Mouse (Mus musculus) ES-Bruce4 (cell line): ENCODE measurements around the gene Efna4.

ENCODE experiments used
- CTCF ChIP-seq: IDR thresholded peaks from one replicate; pipeline ENCODE4 v1.8.1; 2011; ENCODE audit warnings: low read depth, low read length
- EP300 ChIP-seq: IDR thresholded peaks from 2 replicates; pipeline ENCODE4 v1.6.1; 2011; ENCODE audit warnings: low read depth, low read length; ENCODE audit not compliant: insufficient read depth
- POLR2A ChIP-seq: IDR thresholded peaks from one replicate; pipeline ENCODE4 v1.8.1; 2011; ENCODE audit warnings: low read length; ENCODE audit not compliant: insufficient read depth

DNA sequence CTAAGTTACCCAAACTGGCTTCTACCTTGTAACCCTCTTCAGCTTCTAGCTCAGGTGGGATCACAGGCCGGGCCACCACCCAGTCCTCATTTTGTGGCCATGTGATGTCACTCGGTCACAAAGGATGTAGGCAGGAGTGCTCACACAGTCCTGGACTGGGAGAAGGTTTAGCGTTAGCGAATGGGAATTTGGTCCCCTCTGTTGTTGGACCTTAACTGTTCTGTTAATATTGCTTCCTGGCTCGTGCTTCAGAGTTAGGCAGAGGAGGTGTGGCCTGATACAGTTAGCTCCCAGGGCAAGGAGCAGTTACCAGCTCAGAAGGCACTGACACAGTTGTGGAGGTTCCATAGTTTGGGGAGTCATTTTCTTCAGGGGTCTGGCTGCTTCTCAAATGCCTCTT lies 43.6 kb downstream of the Efna4 start:
- TF ChIP-seq POLR2A (no peak), CTCF (no peak), EP300 (no peak)
